Mouse (Mus musculus) gastrocnemius, adult 18-20 months (tissue): ENCODE data around the gene Colgalt1. TPM values are rescaled to one million over a fixed set of nuclear protein-coding genes. Genes with fewer than 3 reads are reported as not detected.

Experiments used
- DNase-seq: peaks from one replicate; pipeline ENCODE4 v3.0.0; 2021; ENCODE audit warnings: low spot score
- microRNA-seq: library from miRNA; unstranded; fragments of <30 nt; microRNA quantifications from one replicate; pipeline ENCODE4 v1.2.0, GENCODE M21; 2021
- total RNA-seq, 2 experiments: library from RNA; stranded (reverse); gene quantifications; 2 replicates each; pipeline ENCODE4 v1.2.3; 2021

The Colgalt1 gene
- total RNA-seq, 2 experiments from 2014 or later: 37.3 to 37.4 TPM

GRCm38 (mm10) chr8:71667256-71667655 lies 56.5 kb downstream of the Colgalt1 start:
- DNase-seq: no peak

DNA sequence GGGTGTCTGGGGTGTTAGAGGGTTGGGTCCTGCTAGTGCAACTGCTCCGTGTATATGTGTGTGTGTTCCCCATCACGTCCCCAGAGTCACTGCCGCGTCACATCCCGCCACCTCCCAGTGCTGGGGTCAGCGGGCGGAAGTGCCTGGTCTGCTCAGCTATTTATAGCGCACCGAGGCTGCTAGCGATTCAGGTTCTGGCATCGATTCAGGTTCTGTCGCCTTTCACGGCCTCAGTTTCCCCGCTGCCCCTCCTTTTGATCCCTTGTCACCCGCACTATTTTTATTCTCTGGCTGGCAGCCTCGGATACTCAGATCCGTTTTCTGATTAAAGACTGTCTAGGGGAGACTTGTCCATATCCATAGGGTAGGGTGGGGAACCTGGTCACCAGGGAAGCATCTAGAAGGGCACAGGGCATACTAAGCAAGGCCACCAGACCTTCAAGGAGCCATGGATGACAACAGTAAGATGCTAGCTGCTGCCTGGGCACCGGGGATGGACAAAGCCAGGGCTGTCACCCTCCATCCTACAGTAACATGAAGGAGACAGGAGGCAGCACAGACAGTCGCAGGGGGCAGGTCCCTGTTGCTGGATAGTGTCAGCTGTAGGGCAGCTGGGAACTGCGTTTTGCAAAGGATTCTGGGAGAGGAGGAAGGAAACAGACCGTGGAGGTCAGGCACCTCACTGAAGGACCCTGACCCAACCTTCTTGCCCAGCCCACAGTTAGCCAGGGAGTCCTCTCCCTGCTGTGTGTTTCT lies 57.6 kb downstream of the Colgalt1 start:
- DNase-seq: no peak

DNA sequence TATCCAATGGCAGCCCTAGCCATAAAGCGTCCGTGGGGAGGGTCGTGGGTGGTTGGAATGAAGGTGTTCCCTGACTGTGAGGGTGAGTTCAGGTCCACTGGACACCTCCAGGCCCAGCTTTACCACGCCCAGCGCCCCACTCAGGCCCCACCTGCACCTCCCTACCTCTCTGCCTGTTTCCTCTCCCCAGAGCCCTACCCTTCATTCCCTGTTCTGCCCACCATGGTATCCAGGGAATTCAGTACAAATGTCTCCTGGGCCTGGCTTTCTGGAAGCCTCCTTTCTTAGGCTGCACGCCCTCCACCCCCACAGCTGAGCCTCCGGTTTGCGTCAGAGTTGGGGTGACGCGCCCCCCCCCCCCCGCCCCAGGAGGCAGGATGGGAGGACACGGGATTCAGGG lies 59.4 kb downstream of the Colgalt1 start:
- DNase-seq: no peak

GRCm38 (mm10) chr8:71670621-71671548 lies 60.1 kb downstream of the Colgalt1 start:
- no peak for DNase-seq

GRCm38 (mm10) chr8:71671549-71671965 lies 60.8 kb downstream of the Colgalt1 start, which contains the start of gene Unc13a:
Unc13a (minus strand) TSS chr8:71671757.
- peak; percentile 86 for DNase-seq

- no peak for DNase-seq
Measured at GRCm38 (mm10) chr8:71672168-71672735, 61.5 kb downstream of the Colgalt1 start.

DNA sequence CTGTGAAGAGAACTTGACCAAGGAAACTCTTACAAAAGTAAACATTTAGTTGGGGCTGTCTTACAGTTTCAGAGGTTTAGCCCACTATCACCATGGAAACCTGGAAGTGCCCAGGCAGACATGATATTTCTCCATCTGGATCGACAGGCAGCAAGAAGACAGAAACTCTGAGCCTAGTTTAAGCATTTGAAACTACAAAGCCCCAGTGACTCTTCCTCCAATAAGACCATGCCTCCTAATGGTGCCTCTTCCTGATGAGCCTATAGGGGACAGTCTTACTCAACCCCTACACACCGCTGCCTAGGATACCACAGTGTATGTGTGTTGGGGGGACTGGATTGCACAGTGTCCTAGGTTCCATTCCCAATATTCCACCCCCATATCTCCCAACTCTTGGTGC lies 63.3 kb downstream of the Colgalt1 start:
- DNase-seq: no peak

Small RNA genes lying within 50 kb of the gene (microRNA-seq; reads per million reads assigned to microRNA genes)
- not detected for gene Mir6769b

Other genes with a start within 250 kb of the Colgalt1 start
- 100 to 1,000 TPM; 100 to 109 TPM for gene Use1, start 244.2 kb upstream of the Colgalt1 start, total RNA-seq
- 1 to 10 TPM; 6.1 to 6.2 TPM for gene Ocel1, start 239.7 kb upstream of the Colgalt1 start, total RNA-seq
- 10 to 100 TPM; 20.8 to 22.4 TPM for gene Nr2f6, start 229.0 kb upstream of the Colgalt1 start, total RNA-seq
- 1 to 10 TPM; 4.7 to 6.9 TPM for gene Ushbp1, start 215.2 kb upstream of the Colgalt1 start, total RNA-seq
- gene Babam1, start 214.1 kb upstream of the Colgalt1 start, total RNA-seq: 10 to 100 TPM; 63.4 to 71.9 TPM
- not detected for gene Ankle1, start 205.0 kb upstream of the Colgalt1 start, total RNA-seq
- 10 to 100 TPM; 22.4 to 28.0 TPM for gene Abhd8, start 147.3 kb upstream of the Colgalt1 start, total RNA-seq
- 10 to 100 TPM; 65.5 to 71.4 TPM for gene Mrpl34, start 146.0 kb upstream of the Colgalt1 start, total RNA-seq
- 10 to 100 TPM; 28.4 to 31.7 TPM for gene Dda1, start 141.8 kb upstream of the Colgalt1 start, total RNA-seq
- 10 to 100 TPM; 14.6 to 16.0 TPM for gene Ano8, start 125.0 kb upstream of the Colgalt1 start, total RNA-seq
- 10 to 100 TPM; 10.0 to 10.5 TPM for gene Gtpbp3, start 122.9 kb upstream of the Colgalt1 start, total RNA-seq
- gene Plvap, start 99.2 kb upstream of the Colgalt1 start, total RNA-seq: 10 to 100 TPM; 11.1 to 12.0 TPM
- gene Ccdc194, start 85.3 kb upstream of the Colgalt1 start, total RNA-seq: not detected
- gene Bst2, start 73.5 kb upstream of the Colgalt1 start, total RNA-seq: 1 to 10 TPM; 5.9 to 8.2 TPM
- 10 to 100 TPM; 22.5 to 24.8 TPM for gene Mvb12a, start 68.1 kb upstream of the Colgalt1 start, total RNA-seq
- not detected for gene Tmem221, start 52.1 kb upstream of the Colgalt1 start, total RNA-seq
- not detected for gene Nxnl1, start 44.4 kb upstream of the Colgalt1 start, total RNA-seq
- 10 to 100 TPM; 78.7 to 93.8 TPM for gene Slc27a1, start 42.1 kb upstream of the Colgalt1 start, total RNA-seq
- gene Pgls, start 18.8 kb upstream of the Colgalt1 start, total RNA-seq: 10 to 100 TPM; 23.2 to 23.7 TPM
- gene Fam129c, start 13.3 kb upstream of the Colgalt1 start, total RNA-seq: 1 to 10 TPM in 1 of 2 experiments, under 1 TPM in 1; 0.57 to 1.3 TPM
- gene Unc13a, start 60.8 kb downstream of the Colgalt1 start, total RNA-seq: not detected
- gene Jak3, start 65.3 kb downstream of the Colgalt1 start, total RNA-seq: 1 to 10 TPM; 1.4 to 2.2 TPM
- under 1 TPM; 0.78 TPM for gene Insl3, start 78.2 kb downstream of the Colgalt1 start, total RNA-seq
- 1 to 10 TPM; 1.7 to 2.4 TPM for gene B3gnt3, start 90.8 kb downstream of the Colgalt1 start, total RNA-seq
- gene Fcho1, start 114.7 kb downstream of the Colgalt1 start, total RNA-seq: not detected